Mouse (Mus musculus) adrenal gland, postnatal 4 days (tissue): ENCODE measurements around the gene Icam1. TPM values are rescaled to one million over a fixed set of nuclear protein-coding genes. Genes with fewer than 3 reads are reported as not detected.

Experiments used
- DNase-seq, 2 experiments: peaks; one replicate each; pipeline ENCODE4 v3.0.0; 2021 to 2022; ENCODE audit warnings: low spot score in 2 of 2, mixed read lengths in 2 of 2
- total RNA-seq, 2 experiments: library from RNA; stranded (reverse); gene quantifications; 2 replicates each; pipeline ENCODE4 v1.2.3; 2021

The Icam1 gene
- total RNA-seq, 2 experiments from 2014 or later = 10.0 to 11.7 TPM

DNA sequence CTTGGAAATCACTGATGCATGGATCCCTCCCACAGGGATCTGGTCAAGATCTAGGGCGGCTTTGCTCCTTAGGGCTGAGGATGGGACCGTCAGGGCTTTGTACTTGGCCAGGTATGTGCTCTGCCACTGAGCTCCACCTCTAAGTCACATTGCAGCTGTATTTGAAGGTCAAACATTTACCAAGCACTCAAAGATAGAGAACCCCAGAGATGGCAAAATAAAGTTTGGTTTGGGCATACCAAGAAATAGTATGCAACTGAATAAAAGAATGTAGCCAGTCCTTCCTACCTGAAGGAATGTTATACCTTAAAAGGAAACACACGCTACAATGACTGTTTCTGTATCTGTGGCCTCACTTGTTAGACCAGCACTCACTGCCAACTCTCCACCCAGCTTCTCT lies 5.6 kb downstream of the Icam1 start:
- no peak for DNase-seq

DNA sequence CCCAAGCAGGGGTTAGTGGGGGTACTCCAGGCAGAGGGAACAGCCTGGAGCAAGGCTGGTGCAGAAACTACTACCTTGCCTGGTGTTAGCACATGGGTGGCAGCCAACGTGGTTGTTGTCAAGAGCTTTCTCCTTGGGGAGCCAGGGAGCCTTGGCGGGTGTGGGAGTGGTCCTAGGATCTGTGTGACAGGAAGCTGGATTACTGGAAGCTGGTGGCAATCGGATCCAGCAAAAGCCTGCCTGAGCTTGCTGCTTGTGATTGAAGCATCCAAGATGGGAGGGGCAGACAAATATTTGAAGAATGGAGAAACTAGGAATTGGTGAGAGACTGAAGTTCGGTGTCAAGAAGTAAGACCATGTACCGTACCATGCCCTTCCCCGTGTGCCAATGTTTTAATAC lies 6.5 kb downstream of the Icam1 start:
- DNase-seq = no peak

DNA sequence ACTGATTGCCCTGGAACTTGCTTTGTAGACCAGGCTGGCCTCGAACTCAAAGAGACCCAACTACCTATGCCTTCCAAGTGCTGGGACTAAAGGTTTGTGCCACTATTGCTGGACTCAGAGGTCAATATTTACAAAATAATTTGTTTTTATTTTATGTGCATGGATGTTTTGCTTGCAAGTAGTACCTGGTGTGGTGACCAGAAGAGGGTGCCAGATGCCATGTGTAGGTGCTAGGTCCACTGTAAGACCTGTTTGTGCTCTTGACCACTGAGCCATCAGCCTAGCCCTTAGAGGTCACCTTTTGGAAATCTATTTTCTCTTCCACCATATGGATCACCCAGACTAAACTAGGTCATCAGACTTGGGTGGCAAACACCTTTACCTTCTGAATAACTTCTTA lies 6.9 kb downstream of the Icam1 start:
- DNase-seq = no peak

- DNase-seq = no peak
Measured at GRCm38 (mm10) chr9:21025258-21025810, 9.5 kb downstream of the Icam1 start.

DNA sequence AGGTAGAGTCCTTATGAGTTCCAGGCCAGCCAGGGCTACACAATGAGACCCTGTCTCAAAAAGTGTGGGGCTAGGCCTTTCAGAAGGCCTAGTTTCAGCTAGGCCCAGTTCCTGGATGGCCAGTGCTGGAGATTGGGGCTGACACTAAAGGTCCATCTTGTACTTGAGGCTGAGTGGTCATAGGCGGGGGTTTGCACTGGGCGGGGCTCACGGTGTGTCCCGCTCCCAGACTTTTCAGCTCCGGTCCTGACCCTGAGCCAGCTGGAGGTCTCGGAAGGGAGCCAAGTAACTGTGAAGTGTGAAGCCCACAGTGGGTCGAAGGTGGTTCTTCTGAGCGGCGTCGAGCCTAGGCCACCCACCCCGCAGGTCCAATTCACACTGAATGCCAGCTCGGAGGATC lies 11.1 kb downstream of the Icam1 start:
- DNase-seq = no peak

- no peak for DNase-seq
Measured at GRCm38 (mm10) chr9:21027774-21028290, 12.0 kb downstream of the Icam1 start.

DNA sequence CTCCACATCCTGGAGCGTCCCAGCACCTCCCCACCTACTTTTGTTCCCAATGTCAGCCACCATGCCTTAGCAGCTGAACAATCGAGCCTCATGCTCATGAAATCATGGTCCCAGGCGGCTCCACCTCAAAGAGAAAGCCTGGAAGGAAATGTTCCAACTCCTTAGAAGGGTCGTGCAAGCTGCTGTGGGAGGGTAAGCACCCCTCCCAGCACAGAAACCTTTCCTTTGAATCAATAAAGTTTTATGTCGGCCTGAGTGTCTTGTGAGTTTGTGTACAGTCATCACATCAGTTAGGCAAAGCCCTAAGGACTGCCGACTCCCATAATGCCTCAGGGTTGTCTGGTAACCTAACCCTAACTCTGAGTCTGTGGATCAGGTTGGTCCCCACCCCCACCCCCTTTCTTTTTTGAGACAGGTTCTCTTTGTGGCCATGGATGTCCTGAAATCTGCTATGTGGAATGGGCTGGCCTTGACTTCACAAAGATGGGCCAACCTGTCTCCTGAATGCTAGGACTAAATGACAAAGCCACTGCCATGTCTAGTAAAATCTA lies 12.8 kb downstream of the Icam1 start:
- no peak for DNase-seq

GRCm38 (mm10) chr9:21029291-21030054 lies 13.7 kb downstream of the Icam1 start, which contains the start of gene Icam4:
Gene Icam4 (plus strand): TSS chr9:21029373.
- DNase-seq = peak; percentile 58 to 67

DNA sequence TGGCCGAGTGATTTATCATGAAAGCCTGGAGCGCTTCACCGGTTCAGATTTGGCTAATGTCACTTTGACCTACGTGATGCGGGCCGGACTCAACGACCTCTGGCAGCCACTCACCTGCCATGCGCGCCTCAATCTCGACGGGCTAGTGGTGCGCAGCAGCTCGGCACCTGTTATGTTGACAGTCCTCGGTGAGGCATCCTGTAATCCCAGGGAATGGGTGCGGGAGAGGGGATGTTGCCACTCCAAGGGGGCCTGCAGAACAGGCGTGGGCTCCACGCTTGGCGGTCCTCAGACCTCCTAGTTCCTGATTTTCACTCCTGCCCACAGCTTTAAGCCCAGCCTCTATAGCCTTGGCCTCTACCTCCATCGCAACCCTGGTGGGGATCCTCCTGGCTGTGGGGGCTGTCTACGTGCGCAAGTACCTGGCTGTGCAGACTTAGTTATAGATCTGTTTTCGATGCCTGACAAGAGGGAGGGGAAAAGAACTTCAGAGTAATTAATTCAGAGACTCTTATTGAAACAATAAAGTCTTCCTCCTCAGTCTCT lies 14.3 kb downstream of the Icam1 start:
- DNase-seq = no peak

GRCm38 (mm10) chr9:21030781-21031250 lies 15.0 kb downstream of the Icam1 start:
- peak; percentile 54 to 67 for DNase-seq

GRCm38 (mm10) chr9:21031251-21031895 lies 15.6 kb downstream of the Icam1 start:
- DNase-seq = peak in 1 of 2 experiments; percentile 35

DNA sequence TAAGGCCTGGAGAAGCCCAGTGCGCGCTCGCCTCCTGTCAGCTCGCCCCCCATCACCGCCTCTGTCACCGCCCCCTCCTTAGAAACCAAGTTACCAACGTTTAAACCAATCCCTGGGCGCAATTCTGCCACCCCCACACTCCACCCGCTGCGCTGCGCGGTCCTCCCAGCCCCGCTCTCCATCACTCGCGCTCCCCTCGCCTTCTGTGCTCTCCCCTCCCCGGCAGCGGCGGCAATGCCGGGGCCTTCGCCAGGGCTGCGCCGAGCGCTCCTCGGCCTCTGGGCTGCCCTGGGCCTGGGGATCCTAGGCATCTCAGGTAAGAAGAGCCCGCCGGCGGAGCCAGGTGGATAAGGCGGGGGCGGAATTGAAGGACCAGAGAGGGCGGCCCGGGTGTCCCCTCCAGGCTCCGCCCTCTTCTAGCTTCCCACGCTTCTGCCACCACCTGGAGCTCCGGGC lies 16.1 kb downstream of the Icam1 start, which contains the start of gene Icam5:
Icam5 (plus strand) TSS at position 178 of the 456 bp plus-strand sequence.
- DNase-seq = no peak

DNA sequence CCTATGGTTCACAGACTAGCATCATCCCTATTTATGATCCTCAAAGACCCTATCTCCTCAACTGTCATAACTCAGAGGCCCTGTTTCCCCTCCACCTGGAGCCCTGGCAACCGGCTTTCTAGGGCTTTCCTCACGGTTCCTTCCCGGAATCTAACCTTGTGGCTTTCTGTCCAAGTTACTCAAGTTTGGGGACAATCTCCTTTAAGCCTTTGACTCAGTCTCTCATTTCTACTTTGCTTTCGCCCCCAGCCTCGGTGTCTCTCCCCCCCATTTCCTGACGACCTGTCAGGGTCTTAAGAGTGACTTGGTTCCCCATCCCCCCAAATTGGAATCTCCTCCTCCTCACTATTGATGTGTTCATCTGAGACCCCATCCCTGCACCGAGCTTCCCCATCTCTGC lies 16.7 kb downstream of the Icam1 start:
- no peak for DNase-seq

DNA sequence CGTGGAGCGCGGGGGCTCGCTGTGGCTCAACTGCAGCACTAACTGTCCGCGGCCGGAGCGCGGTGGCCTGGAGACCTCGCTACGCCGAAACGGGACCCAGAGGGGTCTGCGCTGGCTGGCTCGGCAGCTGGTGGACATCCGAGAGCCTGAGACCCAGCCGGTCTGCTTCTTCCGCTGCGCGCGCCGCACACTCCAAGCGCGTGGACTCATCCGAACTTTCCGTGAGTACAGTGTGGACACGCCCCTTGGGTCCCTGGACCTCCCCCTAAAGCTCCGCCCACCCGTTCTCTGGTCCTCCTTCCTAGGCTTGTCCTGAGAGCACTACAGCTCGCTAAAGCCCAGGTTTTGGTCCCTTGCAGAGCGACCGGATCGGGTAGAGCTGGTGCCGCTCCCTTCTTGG lies 17.4 kb downstream of the Icam1 start:
- DNase-seq = peak in 1 of 2 experiments; percentile 63

DNA sequence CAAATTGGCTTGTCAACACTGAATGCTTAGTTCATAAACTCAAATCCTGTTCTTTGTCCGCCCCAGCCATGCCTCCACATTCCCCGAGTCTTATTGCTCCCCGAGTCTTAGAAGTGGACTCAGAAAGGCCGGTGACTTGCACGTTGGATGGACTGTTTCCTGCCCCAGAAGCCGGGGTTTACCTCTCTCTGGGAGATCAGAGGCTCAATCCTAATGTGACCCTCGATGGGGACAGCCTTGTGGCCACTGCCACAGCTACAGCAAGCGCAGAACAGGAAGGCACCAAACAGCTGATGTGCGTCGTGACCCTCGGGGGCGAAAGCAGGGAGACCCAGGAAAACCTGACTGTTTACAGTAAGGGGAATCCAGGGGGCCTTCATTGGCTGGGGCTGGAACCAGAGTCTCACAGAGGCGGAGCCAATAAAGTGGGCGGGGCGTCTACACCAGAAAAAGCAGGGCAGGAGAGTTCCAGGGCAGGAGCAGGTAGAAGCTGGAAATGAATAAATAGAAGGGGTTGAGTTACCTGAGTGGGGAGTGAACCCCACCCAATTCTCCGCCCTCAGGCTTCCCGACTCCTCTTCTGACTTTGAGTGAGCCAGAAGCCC lies 18.8 kb downstream of the Icam1 start:
- no peak for DNase-seq

- no peak for DNase-seq
Measured at GRCm38 (mm10) chr9:21035586-21035985, 19.8 kb downstream of the Icam1 start.

DNA sequence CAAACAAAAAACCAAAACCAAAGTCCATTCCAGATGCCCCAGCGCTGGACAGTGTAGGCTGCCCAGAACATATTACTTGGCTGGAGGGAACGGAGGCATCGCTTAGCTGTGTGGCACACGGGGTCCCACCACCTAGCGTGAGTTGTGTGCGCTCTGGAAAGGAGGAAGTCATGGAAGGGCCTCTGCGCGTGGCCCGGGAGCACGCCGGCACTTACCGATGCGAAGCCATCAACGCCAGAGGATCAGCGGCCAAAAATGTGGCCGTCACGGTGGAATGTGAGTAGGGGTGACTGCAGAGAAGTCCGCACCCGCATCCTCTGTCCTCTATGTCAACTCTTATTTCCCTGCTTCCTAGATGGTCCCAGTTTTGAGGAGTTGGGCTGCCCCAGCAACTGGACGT lies 20.4 kb downstream of the Icam1 start:
- no peak for DNase-seq

DNA sequence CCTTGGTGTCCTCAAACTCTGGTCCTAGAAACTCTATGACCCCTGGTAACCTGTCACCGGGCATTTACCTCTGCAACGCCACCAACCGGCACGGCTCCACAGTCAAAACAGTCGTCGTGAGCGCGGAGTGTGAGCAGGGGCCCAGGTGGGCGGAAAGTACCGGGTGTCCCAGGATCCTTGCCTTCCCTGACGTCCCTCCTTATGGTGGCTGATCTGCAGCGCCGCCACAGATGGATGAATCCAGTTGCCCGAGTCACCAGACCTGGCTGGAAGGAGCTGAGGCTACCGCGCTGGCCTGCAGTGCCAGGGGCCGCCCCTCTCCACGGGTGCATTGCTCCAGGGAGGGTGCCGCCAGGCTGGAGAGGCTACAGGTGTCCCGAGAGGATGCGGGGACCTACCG lies 20.9 kb downstream of the Icam1 start:
- no peak for DNase-seq

GRCm38 (mm10) chr9:21037481-21037891 lies 21.7 kb downstream of the Icam1 start:
- no peak for DNase-seq

- no peak for DNase-seq
Measured at GRCm38 (mm10) chr9:21039779-21040178, 24.0 kb downstream of the Icam1 start.

- no peak for DNase-seq
Measured at GRCm38 (mm10) chr9:21041308-21041707, 25.5 kb downstream of the Icam1 start.
